Mouse (Mus musculus): ENCODE data around the gene Kndc1. TPM values are rescaled to one million over a fixed set of nuclear protein-coding genes. Genes with fewer than 3 reads are reported as not detected.

Kndc1 gene
- polyA plus RNA-seq, 1 experiment from 2014 or later, result 0.15 TPM

GRCm38 (mm10) chr7:139908176-139908575 lies 13.7 kb downstream of the Kndc1 start:
- Histone ChIP-seq H3K4me2 (replicated peaks) (no peak overlapping the region), H3K36me3 (no peaks in the 10 kb centered on the region), H3K9ac (no peak overlapping the region), H3K27ac (no peak overlapping the region), H3K4me1 (peaks cover 6% of the 10 kb centered on the region; the same call in 1 of the 2 replicates), H3K9me3 (no peaks in the 10 kb centered on the region), H3K27me3 (peaks cover 6% of the 10 kb centered on the region), H3K4me3 (no peak overlapping the region)
- 55% methylated on average over 5 of the region's 5 CpGs for WGBS
- no peak for ATAC-seq (ENCODE audit: insufficient number of reproducible peaks, insufficient read depth, low FRiP score, low TSS enrichment)

GRCm38 (mm10) chr7:139909469-139909868 lies 15.0 kb downstream of the Kndc1 start:
- no peak overlapping the region for H3K4me2 ChIP-seq (replicated peaks)
- ATAC-seq (ENCODE audit: insufficient number of reproducible peaks, insufficient read depth, low FRiP score, low TSS enrichment), result no peak
- WGBS, result 50% methylated on average over 6 of the region's 6 CpGs

GRCm38 (mm10) chr7:139910204-139910835 lies 15.8 kb downstream of the Kndc1 start:
- Histone ChIP-seq H3K27ac (no peak overlapping the region), H3K4me3 (no peak overlapping the region), H3K9ac (no peak overlapping the region), H3K27me3 (peaks cover 25% of the 10 kb centered on the region), H3K36me3 (no peaks in the 10 kb centered on the region), H3K4me2 (replicated peaks) (no peak overlapping the region), H3K9me3 (no peaks in the 10 kb centered on the region), H3K4me1 (peaks cover 11% of the 10 kb centered on the region; the same call in 1 of the 2 replicates)
- 46% methylated on average over 11 of the region's 11 CpGs for WGBS
- no peak for ATAC-seq (ENCODE audit: insufficient number of reproducible peaks, insufficient read depth, low FRiP score, low TSS enrichment)

More at GRCm38 (mm10) chr7:139909469-139909868, 15.0 kb downstream of the Kndc1 start:
- Histone ChIP-seq H3K4me3 (no peak overlapping the region), H3K4me1 (peaks cover 7% of the 10 kb centered on the region; the same call in 1 of the 2 replicates), H3K27me3 (peaks cover 18% of the 10 kb centered on the region), H3K27ac (no peak overlapping the region), H3K36me3 (no peaks in the 10 kb centered on the region), H3K9me3 (no peaks in the 10 kb centered on the region), H3K9ac (no peak overlapping the region)

GRCm38 (mm10) chr7:139914141-139915047 lies 19.9 kb downstream of the Kndc1 start:
- peaks cover 10% of the 10 kb centered on the region for H3K4me1 ChIP-seq
- peaks cover 36% of the 10 kb centered on the region for H3K27me3 ChIP-seq
- 9% methylated on average over 29 of the region's 29 CpGs for WGBS
- H3K4me3 ChIP-seq, result peak overlapping the region; percentile 21
- H3K36me3 ChIP-seq, result no peaks in the 10 kb centered on the region
- H3K9ac ChIP-seq, result no peak overlapping the region
- peak; percentile 47; the same call in 1 of the 2 replicates for ATAC-seq (ENCODE audit: insufficient number of reproducible peaks, insufficient read depth, low FRiP score, low TSS enrichment)
- no peaks in the 10 kb centered on the region for H3K9me3 ChIP-seq
- H3K27ac ChIP-seq, result no peak overlapping the region
- H3K4me2 ChIP-seq (replicated peaks), result peak overlapping the region; percentile 46

- Histone ChIP-seq H3K36me3 (no peaks in the 10 kb centered on the region), H3K9me3 (no peaks in the 10 kb centered on the region), H3K4me1 (peaks cover 10% of the 10 kb centered on the region), H3K27ac (no peak overlapping the region), H3K4me2 (replicated peaks) (peak overlapping the region; percentile 32), H3K27me3 (peaks cover 41% of the 10 kb centered on the region), H3K9ac (no peak overlapping the region), H3K4me3 (peak overlapping the region; percentile 12; the same call in 1 of the 2 replicates)
- WGBS, result 7% methylated on average over 14 of the region's 14 CpGs
- no peak for ATAC-seq (ENCODE audit: insufficient number of reproducible peaks, insufficient read depth, low FRiP score, low TSS enrichment)
These were observed 21.3 kb downstream of the Kndc1 start for GRCm38 (mm10) chr7:139915646-139916257.

GRCm38 (mm10) chr7:139916345-139916744 lies 21.8 kb downstream of the Kndc1 start:
- WGBS, result 3% methylated on average over 1 of the region's 1 CpGs
- Histone ChIP-seq H3K4me3 (no peak overlapping the region), H3K9me3 (no peaks in the 10 kb centered on the region), H3K36me3 (no peaks in the 10 kb centered on the region), H3K27me3 (peaks cover 45% of the 10 kb centered on the region), H3K9ac (no peak overlapping the region), H3K27ac (no peak overlapping the region), H3K4me1 (peaks cover 10% of the 10 kb centered on the region), H3K4me2 (replicated peaks) (no peak overlapping the region)
- no peak for ATAC-seq (ENCODE audit: insufficient number of reproducible peaks, insufficient read depth, low FRiP score, low TSS enrichment)

- H3K9ac ChIP-seq, result no peak overlapping the region
- no peak overlapping the region for H3K4me3 ChIP-seq
- H3K4me2 ChIP-seq (replicated peaks), result no peak overlapping the region
- no peaks in the 10 kb centered on the region for H3K36me3 ChIP-seq
- no peak for ATAC-seq (ENCODE audit: insufficient number of reproducible peaks, insufficient read depth, low FRiP score, low TSS enrichment)
- 64% methylated on average over 4 of the region's 4 CpGs for WGBS
- H3K27ac ChIP-seq, result no peak overlapping the region
- H3K27me3 ChIP-seq, result peaks cover 39% of the 10 kb centered on the region
- H3K9me3 ChIP-seq, result no peaks in the 10 kb centered on the region
- H3K4me1 ChIP-seq, result peaks cover 10% of the 10 kb centered on the region
These were observed 23.8 kb downstream of the Kndc1 start for GRCm38 (mm10) chr7:139918262-139918661.

- WGBS, result 13% methylated on average over 11 of the region's 11 CpGs
- Histone ChIP-seq H3K9me3 (no peaks in the 10 kb centered on the region), H3K4me2 (replicated peaks) (no peak overlapping the region), H3K27ac (no peak overlapping the region), H3K4me1 (no peaks in the 10 kb centered on the region), H3K36me3 (no peaks in the 10 kb centered on the region), H3K27me3 (no peaks in the 10 kb centered on the region), H3K4me3 (no peak overlapping the region), H3K9ac (no peak overlapping the region)
- ATAC-seq (ENCODE audit: insufficient number of reproducible peaks, insufficient read depth, low FRiP score, low TSS enrichment), result peak; percentile 70; the same call in 1 of the 2 replicates
These were observed 36.2 kb downstream of the Kndc1 start for GRCm38 (mm10) chr7:139930732-139931131.

- H3K27ac ChIP-seq, result no peak overlapping the region
- peaks cover 17% of the 10 kb centered on the region for H3K27me3 ChIP-seq
- no peak overlapping the region for H3K9ac ChIP-seq
- no peaks in the 10 kb centered on the region for H3K9me3 ChIP-seq
- H3K4me3 ChIP-seq, result no peak overlapping the region
- 85% methylated on average over 10 of the region's 10 CpGs for WGBS
- no peaks in the 10 kb centered on the region for H3K4me1 ChIP-seq
- H3K4me2 ChIP-seq (replicated peaks), result no peak overlapping the region
- no peaks in the 10 kb centered on the region for H3K36me3 ChIP-seq
- no peak for ATAC-seq (ENCODE audit: insufficient number of reproducible peaks, insufficient read depth, low FRiP score, low TSS enrichment)
These were observed 42.2 kb downstream of the Kndc1 start for GRCm38 (mm10) chr7:139936705-139937104.

- Histone ChIP-seq H3K9me3 (no peaks in the 10 kb centered on the region), H3K9ac (no peak overlapping the region), H3K4me3 (no peak overlapping the region), H3K36me3 (no peaks in the 10 kb centered on the region), H3K4me1 (no peaks in the 10 kb centered on the region), H3K27ac (no peak overlapping the region), H3K4me2 (replicated peaks) (no peak overlapping the region), H3K27me3 (peaks cover 22% of the 10 kb centered on the region)
- ATAC-seq (ENCODE audit: insufficient number of reproducible peaks, insufficient read depth, low FRiP score, low TSS enrichment), result no peak
- 71% methylated on average over 3 of the region's 3 CpGs for WGBS
These were observed 42.6 kb downstream of the Kndc1 start for GRCm38 (mm10) chr7:139937138-139937537.

- Histone ChIP-seq H3K9ac (no peak overlapping the region), H3K4me2 (replicated peaks) (no peak overlapping the region), H3K27ac (no peak overlapping the region), H3K4me1 (no peaks in the 10 kb centered on the region), H3K27me3 (peaks cover 28% of the 10 kb centered on the region), H3K9me3 (no peaks in the 10 kb centered on the region), H3K36me3 (no peaks in the 10 kb centered on the region), H3K4me3 (no peak overlapping the region)
- ATAC-seq (ENCODE audit: insufficient number of reproducible peaks, insufficient read depth, low FRiP score, low TSS enrichment), result no peak
- 62% methylated on average over 5 of the region's 5 CpGs for WGBS
These were observed 43.3 kb downstream of the Kndc1 start for GRCm38 (mm10) chr7:139937810-139938209.

Measured in embryonic facial prominence, embryonic 12.5 days (tissue).